Mouse (Mus musculus) gastrocnemius, postnatal 36 days (tissue): ENCODE results near the gene Flna. TPM values are rescaled to one million over a fixed set of nuclear protein-coding genes. Genes with fewer than 3 reads are reported as not detected.

Source experiments
- DNase-seq, 2 experiments: peaks; one replicate each; pipeline ENCODE4 v3.0.0; 2022
- intact Hi-C: fragments of 180-260 bp; cut with DNase I; formaldehyde crosslinking; loops from one replicate; pipeline ENCODE4 v1.15.1; 2025
- long read RNA-seq, 2 experiments: library from polyadenylated mRNA; stranded (forward); transcript quantifications; one replicate each; pipeline ENCODE4 v2.0.0; 2021
- total RNA-seq, 2 experiments: library from RNA; stranded (reverse); gene quantifications; 2 replicates each; pipeline ENCODE4 v1.2.3; 2021

Flna gene
- total RNA-seq = 10 to 100 TPM; 32.9 to 39.5 TPM
- long read RNA-seq, experiment 1, full-length matches to known transcripts = 1 of 11 reads
- long read RNA-seq, experiment 1, partial matches to known transcripts = 6 of 11 reads
- long read RNA-seq, experiment 1, other reads (novel, unspliced or antisense) = 4 of 11 reads
- long read RNA-seq, experiment 2, partial matches to known transcripts = 6 of 10 reads
- long read RNA-seq, experiment 2, other reads (novel, unspliced or antisense) = 4 of 10 reads

GRCm38 (mm10) chrX:74249615-74250014 lies at the start of gene Flna:
Gene Flna, minus strand, starts transcription at chrX:74249820.
- peak; percentile 47 to 51 for DNase-seq
- intact Hi-C loops = loop anchor here (2.0 to 5.0 kb wide), 2 partner anchors 53 to 163 kb away; partner anchors contain the start of gene Gdi1

GRCm38 (mm10) chrX:74298348-74298747 lies 48.7 kb upstream of the Flna start:
- intact Hi-C loops = no loop called here
- no peak for DNase-seq

- intact Hi-C loops = no loop called here
- DNase-seq = peak; percentile 90 to 91
Observed at GRCm38 (mm10) chrX:74296538-74297448, 47.2 kb upstream of the Flna start, which contains the start of gene Atp6ap1. Gene Atp6ap1, plus strand, starts transcription at chrX:74297097.

- intact Hi-C loops = no loop called here
- no peak for DNase-seq
Observed at GRCm38 (mm10) chrX:74293431-74293830, 43.8 kb upstream of the Flna start.

- intact Hi-C loops = loop anchor here (2.0 kb wide), 1 partner anchor 18 kb away; no protein-coding TSS in a partner anchor
- no peak for DNase-seq
Observed at GRCm38 (mm10) chrX:74283092-74283437, 33.4 kb upstream of the Flna start.

- intact Hi-C loops = loop anchor here (2.0 kb wide), 1 partner anchor 18 kb away; no protein-coding TSS in a partner anchor
- peak; percentile 75 to 76 for DNase-seq
Observed at GRCm38 (mm10) chrX:74282395-74283091, 32.9 kb upstream of the Flna start.

- intact Hi-C loops = loop anchor here (2.0 kb wide), 1 partner anchor 19 kb away; no protein-coding TSS in a partner anchor
- DNase-seq = peak; percentile 62 to 79
Observed at GRCm38 (mm10) chrX:74281732-74282394, 32.2 kb upstream of the Flna start, which contains the start of the genes Taz and Dnase1l1. Gene Taz, plus strand, starts transcription at chrX:74281912. Gene Dnase1l1, minus strand, starts transcription at chrX:74282337.

- intact Hi-C loops = no loop called here
- no peak for DNase-seq
Observed at GRCm38 (mm10) chrX:74281041-74281731, 31.6 kb upstream of the Flna start.

GRCm38 (mm10) chrX:74277916-74278315 lies 28.3 kb upstream of the Flna start:
- DNase-seq = no peak
- intact Hi-C loops = no loop called here

- intact Hi-C loops = no loop called here
- DNase-seq = no peak
Observed at GRCm38 (mm10) chrX:74273422-74274322, 24.1 kb upstream of the Flna start.

- peak in 1 of 2 experiments; percentile 9 for DNase-seq
- intact Hi-C loops = no loop called here
Observed at GRCm38 (mm10) chrX:74270902-74271551, 21.4 kb upstream of the Flna start.

- peak; percentile 77 to 87 for DNase-seq
- intact Hi-C loops = no loop called here
Observed at GRCm38 (mm10) chrX:74270062-74270901, 20.7 kb upstream of the Flna start, which contains the start of gene Rpl10. Gene Rpl10, plus strand, starts transcription at chrX:74270812.

GRCm38 (mm10) chrX:74269736-74270061 lies 20.1 kb upstream of the Flna start:
- intact Hi-C loops = no loop called here
- DNase-seq = no peak

- intact Hi-C loops = no loop called here
- no peak for DNase-seq
Observed at GRCm38 (mm10) chrX:74257746-74258145, 8.1 kb upstream of the Flna start.

- no peak for DNase-seq
- intact Hi-C loops = loop anchor here (5.0 kb wide), 1 partner anchor 47 kb away; the partner anchor contains the start of gene Gdi1
Observed at GRCm38 (mm10) chrX:74254888-74255565, 5.4 kb upstream of the Flna start.

GRCm38 (mm10) chrX:74254153-74254887 lies 4.7 kb upstream of the Flna start, which contains the start of gene Emd:
Gene Emd, plus strand, starts transcription at chrX:74254687.
- peak; percentile 72 to 81 for DNase-seq
- intact Hi-C loops = loop anchor here (5.0 kb wide), 1 partner anchor 48 kb away; the partner anchor contains the start of gene Gdi1
